Mouse (Mus musculus): ENCODE measurements around the gene Cntnap4. TPM values are rescaled to one million over a fixed set of nuclear protein-coding genes. Genes with fewer than 3 reads are reported as not detected.

The Cntnap4 gene
- total RNA-seq (2023), result not detected

DNA sequence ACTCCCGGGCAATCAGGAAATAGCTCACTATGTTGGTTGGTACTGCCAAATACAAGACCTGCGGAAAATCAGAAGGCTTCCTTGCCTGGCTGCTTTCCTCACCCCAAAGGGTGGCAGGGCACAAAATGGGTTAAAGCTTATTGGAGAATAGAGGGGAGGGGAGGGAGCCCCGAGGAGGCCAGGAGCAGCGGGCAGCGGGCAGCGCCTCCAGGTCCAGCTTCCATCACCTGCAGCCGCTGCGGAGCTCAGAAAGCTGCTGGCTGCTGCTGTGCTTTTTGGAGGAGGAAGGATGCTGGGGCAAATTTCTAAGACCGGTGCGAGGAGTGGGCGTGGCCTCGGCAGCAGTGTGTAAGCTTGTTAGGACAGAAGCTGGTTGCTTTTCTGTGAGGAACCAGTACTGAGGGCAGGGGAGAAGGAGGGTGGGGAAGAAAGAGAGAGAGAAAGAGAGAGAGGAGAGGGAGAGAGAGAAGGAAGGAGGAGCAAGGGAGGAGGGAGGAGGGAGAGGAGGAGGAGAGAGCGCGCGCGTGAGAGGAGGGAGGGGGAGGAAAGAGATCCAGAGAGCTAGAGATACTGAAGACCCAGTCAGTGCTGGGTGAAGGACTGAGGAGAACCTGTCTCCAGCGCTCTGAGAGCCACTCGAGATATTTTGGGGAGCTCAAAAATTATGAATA, at the start of gene Cntnap4:
Gene Cntnap4, plus strand, starts transcription at position 573 of the 671 bp plus-strand sequence.

